Mouse (Mus musculus): ENCODE measurements around the gene Lacc1. TPM values are rescaled to one million over a fixed set of nuclear protein-coding genes. Genes with fewer than 3 reads are reported as not detected.
A peak's percentile ranks its signal among the peaks of the same experiment; 100 is the strongest.
"Not testable (repeated sequence)": the region's sequence is repeated elsewhere in the genome, so short reads cannot be mapped to it uniquely, and the experiment has no call there.

Gene Lacc1
- polyA plus RNA-seq, 1 experiment, result 3.0 TPM

DNA sequence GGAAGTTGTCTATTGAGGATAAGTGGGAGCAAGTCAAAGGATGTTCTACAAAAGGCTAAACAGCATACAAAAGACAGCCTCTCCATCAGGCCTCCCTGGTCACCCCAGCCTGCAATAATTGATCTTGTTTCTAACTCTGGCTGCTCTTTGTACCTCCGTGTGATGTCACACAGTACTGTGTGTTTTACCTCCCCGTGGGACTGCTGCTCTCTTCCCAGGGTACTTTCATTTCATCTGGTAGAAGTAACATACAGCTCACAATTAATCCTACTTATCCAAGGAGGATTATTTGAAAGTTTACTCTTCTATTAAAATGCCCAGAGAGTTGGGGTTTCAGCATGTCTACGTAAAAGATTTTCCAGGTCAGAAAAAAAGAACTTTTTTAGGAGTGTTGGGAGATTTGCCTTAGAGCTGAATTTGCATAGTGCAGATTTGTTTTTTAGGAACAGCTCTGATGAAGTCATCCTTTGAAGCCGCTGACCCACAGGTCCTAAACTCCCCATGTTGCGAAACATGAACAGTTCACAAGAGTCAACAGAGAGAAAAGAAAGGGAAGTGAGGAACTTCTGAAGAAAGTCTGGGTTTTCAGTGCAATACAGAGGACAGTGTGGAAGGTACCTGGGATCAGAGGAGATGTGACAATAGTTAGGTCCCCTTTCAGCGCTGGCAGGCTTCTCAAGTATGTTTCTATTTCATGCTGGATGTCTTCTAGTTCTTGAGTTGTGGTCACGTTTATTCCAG lies 2.4 kb downstream of the Lacc1 start:
- peak; percentile 17 for DNase-seq
- peaks cover 4% of the 10 kb centered on the region; the same call in 1 of the 2 replicates for H3K4me1 ChIP-seq (ENCODE audit: control insufficient read depth, insufficient read depth, low read length)
- no peak overlapping the region for H3K27ac ChIP-seq (ENCODE audit: insufficient read depth, low read depth, low read length)
- no peaks in the 10 kb centered on the region for H3K36me3 ChIP-seq (ENCODE audit: control insufficient read depth, insufficient read depth, low read length)
- H3K4me3 ChIP-seq (ENCODE audit: insufficient read depth, low read depth, low read length), result no peak overlapping the region
- 70% methylated on average over 7 of the region's 7 CpGs for WGBS
- no peak for TF ChIP-seq POLR2A (IDR thresholded peaks at IDR 0.05; ENCODE audit: low read depth, low read length)
- no peak for TF ChIP-seq CTCF (conservative IDR thresholded peaks at IDR 0.05; ENCODE audit: insufficient read depth, insufficient read length, low read depth, low read length)
- no peaks in the 10 kb centered on the region for H3K27me3 ChIP-seq (replicated peaks; ENCODE audit: control insufficient read depth, insufficient read depth, low read length)

DNA sequence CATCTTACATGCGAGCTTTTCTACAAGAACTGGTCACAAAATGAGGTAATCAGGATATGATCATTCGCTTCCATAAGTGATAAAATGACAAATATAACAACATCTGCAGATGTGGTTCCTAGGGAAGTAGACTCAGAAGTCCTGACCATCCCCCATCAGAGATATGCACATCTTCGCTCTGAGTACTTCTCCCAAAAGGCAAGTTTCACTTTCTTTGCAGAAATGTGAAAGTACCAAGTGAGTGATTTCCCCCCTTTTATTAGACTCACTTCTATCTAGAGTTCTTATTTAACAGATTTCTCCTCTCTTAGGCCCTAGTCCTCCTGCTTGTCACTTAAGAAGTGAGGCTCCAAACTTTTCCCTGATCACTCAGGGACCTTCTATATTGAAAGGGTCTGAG lies 3.3 kb downstream of the Lacc1 start:
- H3K27me3 ChIP-seq (replicated peaks; ENCODE audit: control insufficient read depth, insufficient read depth, low read length), result no peaks in the 10 kb centered on the region
- no peak for DNase-seq
- TF ChIP-seq POLR2A (IDR thresholded peaks at IDR 0.05; ENCODE audit: low read depth, low read length), result no peak
- H3K4me3 ChIP-seq (ENCODE audit: insufficient read depth, low read depth, low read length), result no peak overlapping the region
- H3K27ac ChIP-seq (ENCODE audit: insufficient read depth, low read depth, low read length), result no peak overlapping the region
- peaks cover 4% of the 10 kb centered on the region; the same call in 1 of the 2 replicates for H3K4me1 ChIP-seq (ENCODE audit: control insufficient read depth, insufficient read depth, low read length)
- H3K36me3 ChIP-seq (ENCODE audit: control insufficient read depth, insufficient read depth, low read length), result no peaks in the 10 kb centered on the region
- 94% methylated on average over 3 of the region's 3 CpGs for WGBS

DNA sequence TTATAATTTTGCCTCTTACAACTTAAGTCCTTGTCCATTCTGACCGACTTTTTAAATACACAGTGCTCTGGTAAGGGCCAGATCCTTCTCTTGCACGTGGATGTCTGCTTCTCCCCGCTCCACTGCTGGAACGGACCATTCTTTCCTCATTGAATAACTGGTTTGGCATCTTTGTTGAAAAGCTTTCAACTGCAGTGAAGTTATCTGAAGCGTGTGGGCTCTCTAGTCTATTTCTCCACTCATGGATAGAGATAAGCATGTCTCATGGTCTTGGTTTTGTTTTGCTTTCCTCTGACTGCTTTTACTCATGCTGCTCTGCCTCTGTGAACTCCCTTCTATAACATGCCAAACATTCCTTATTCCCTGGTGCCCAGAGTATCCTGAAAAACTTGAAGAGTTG lies 4.3 kb downstream of the Lacc1 start:
- 75% methylated on average over 5 of the region's 5 CpGs for WGBS
- no peaks in the 10 kb centered on the region for H3K36me3 ChIP-seq (ENCODE audit: control insufficient read depth, insufficient read depth, low read length)
- H3K27me3 ChIP-seq (replicated peaks; ENCODE audit: control insufficient read depth, insufficient read depth, low read length), result no peaks in the 10 kb centered on the region
- no peak for DNase-seq
- peaks cover 4% of the 10 kb centered on the region; the same call in 1 of the 2 replicates for H3K4me1 ChIP-seq (ENCODE audit: control insufficient read depth, insufficient read depth, low read length)
- no peak overlapping the region for H3K27ac ChIP-seq (ENCODE audit: insufficient read depth, low read depth, low read length)
- no peak overlapping the region for H3K4me3 ChIP-seq (ENCODE audit: insufficient read depth, low read depth, low read length)
- TF ChIP-seq CTCF (conservative IDR thresholded peaks at IDR 0.05; ENCODE audit: insufficient read depth, insufficient read length, low read depth, low read length) (no peak), POLR2A (IDR thresholded peaks at IDR 0.05; ENCODE audit: low read depth, low read length) (no peak)

DNA sequence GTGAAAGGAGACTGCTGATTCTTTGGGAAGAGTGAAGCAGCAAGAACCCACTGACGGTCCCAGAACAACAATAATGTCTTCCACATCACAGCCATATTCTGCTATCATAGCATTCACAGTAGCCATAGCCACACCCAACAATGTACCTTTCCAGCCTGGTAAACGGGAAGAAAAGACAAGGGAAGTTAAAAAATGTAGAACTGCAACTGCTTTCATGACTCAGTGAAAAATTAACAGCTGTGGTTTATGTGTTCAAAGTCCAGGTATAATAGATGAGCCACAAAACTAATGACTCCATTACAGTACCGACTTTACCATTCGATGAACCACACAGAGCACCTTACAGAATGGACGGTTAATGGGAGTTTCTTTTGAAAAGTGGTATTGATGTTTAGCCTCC lies 5.9 kb downstream of the Lacc1 start:
- DNase-seq, result peak; percentile 52
- Histone ChIP-seq H3K27ac (ENCODE audit: insufficient read depth, low read depth, low read length) (no peak overlapping the region), H3K36me3 (ENCODE audit: control insufficient read depth, insufficient read depth, low read length) (no peaks in the 10 kb centered on the region), H3K27me3 (replicated peaks; ENCODE audit: control insufficient read depth, insufficient read depth, low read length) (no peaks in the 10 kb centered on the region), H3K4me1 (ENCODE audit: control insufficient read depth, insufficient read depth, low read length) (peaks cover 4% of the 10 kb centered on the region; the same call in 1 of the 2 replicates), H3K4me3 (ENCODE audit: insufficient read depth, low read depth, low read length) (no peak overlapping the region)
- no peak for TF ChIP-seq POLR2A (IDR thresholded peaks at IDR 0.05; ENCODE audit: low read depth, low read length)
- no peak for TF ChIP-seq CTCF (conservative IDR thresholded peaks at IDR 0.05; ENCODE audit: insufficient read depth, insufficient read length, low read depth, low read length)
- WGBS, result 63% methylated on average over 5 of the region's 5 CpGs

DNA sequence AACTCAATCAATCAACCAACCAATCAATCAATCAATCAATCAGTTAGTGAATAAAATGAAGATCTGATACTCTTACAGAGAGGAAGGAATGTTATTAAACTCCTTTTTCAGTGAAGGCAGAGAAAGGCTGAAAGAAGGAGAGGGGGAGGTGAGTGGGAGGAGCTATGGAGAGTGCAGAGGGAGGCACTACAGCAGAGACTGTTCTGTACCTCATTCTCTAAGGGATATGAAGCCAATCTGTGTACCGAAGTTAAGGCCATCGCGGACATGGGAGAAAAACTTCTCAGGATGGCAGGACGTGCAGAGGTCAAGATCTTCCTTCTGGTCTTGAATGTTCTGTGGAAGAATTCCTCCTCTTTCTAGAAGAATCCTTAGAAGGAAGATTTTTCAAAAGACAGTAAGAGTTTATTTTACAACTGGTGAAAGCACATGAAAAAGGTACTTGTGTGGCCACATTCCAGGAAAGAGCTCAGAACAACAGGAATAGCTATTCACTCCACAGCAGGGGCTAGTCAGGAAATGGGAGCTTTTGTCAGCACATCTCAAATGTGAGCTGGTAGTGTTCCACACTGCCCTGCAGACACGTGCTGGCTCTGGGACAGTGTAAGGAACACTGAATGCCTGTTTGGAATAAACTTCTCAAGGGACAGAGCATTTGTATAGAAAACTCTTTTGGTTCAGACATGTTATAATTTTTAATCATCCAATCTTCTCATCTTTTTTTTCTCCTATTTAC lies 7.2 kb downstream of the Lacc1 start:
- Histone ChIP-seq H3K36me3 (ENCODE audit: control insufficient read depth, insufficient read depth, low read length) (no peaks in the 10 kb centered on the region), H3K4me1 (ENCODE audit: control insufficient read depth, insufficient read depth, low read length) (peaks cover 4% of the 10 kb centered on the region; the same call in 1 of the 2 replicates), H3K4me3 (ENCODE audit: insufficient read depth, low read depth, low read length) (no peak overlapping the region), H3K27ac (ENCODE audit: insufficient read depth, low read depth, low read length) (no peak overlapping the region), H3K27me3 (replicated peaks; ENCODE audit: control insufficient read depth, insufficient read depth, low read length) (no peaks in the 10 kb centered on the region)
- DNase-seq, result no peak
- TF ChIP-seq CTCF (conservative IDR thresholded peaks at IDR 0.05; ENCODE audit: insufficient read depth, insufficient read length, low read depth, low read length) (no peak), POLR2A (IDR thresholded peaks at IDR 0.05; ENCODE audit: low read depth, low read length) (no peak)
- 62% methylated on average over 5 of the region's 5 CpGs for WGBS

DNA sequence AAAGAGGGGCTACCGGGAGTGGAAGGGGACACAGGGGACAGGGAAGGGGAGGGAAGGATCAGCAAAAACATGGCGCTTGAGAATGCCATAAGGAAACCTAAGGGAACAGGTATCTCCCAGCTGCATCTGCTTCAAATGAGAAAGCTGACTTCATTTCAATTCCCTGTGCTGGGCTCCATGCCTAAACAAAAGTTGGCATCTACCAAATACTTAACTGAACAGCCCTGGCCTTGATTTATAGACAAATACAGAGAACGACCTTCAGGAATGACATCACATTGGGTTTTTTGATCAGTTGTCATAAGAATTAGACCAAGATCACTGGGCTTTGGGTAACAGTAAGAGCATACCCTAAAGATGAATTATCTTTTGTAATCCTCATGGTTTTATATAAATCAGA lies 12.2 kb downstream of the Lacc1 start:
- WGBS, result 91% methylated on average over 3 of the region's 3 CpGs
- DNase-seq, result no peak
- no peak overlapping the region for H3K4me3 ChIP-seq (ENCODE audit: insufficient read depth, low read depth, low read length)

DNA sequence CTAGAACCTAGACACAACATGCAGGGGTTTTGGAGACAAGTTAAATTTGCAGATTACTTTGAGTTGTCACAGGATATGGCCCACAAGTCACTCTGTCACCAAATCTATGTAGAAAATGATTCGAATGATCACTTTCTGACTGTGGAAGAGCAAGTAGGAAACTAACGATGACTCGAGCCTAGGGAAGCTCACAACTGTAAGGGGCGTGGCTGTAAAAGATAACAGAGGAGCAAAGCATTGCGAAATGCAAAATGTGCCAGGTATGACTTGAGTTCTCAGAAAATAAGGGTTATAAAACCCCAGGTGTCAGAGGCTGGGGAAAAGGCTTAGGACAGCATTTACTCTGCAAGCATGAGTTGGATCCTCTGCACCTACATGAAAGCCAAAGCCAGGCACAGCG lies 19.5 kb downstream of the Lacc1 start:
- no peak overlapping the region for H3K27ac ChIP-seq (ENCODE audit: insufficient read depth, low read depth, low read length)
- 78% methylated on average over 6 of the region's 6 CpGs for WGBS
- H3K4me3 ChIP-seq (ENCODE audit: insufficient read depth, low read depth, low read length), result no peak overlapping the region
- H3K36me3 ChIP-seq (ENCODE audit: control insufficient read depth, insufficient read depth, low read length), result no peaks in the 10 kb centered on the region
- no peaks in the 10 kb centered on the region for H3K4me1 ChIP-seq (ENCODE audit: control insufficient read depth, insufficient read depth, low read length)
- TF ChIP-seq POLR2A (IDR thresholded peaks at IDR 0.05; ENCODE audit: low read depth, low read length), result no peak
- no peak for TF ChIP-seq CTCF (conservative IDR thresholded peaks at IDR 0.05; ENCODE audit: insufficient read depth, insufficient read length, low read depth, low read length)
- H3K27me3 ChIP-seq (replicated peaks; ENCODE audit: control insufficient read depth, insufficient read depth, low read length), result no peaks in the 10 kb centered on the region
- DNase-seq, result no peak

More for the DNA sequence above, 12.2 kb downstream of the Lacc1 start:
- Histone ChIP-seq H3K36me3 (ENCODE audit: control insufficient read depth, insufficient read depth, low read length) (no peaks in the 10 kb centered on the region), H3K4me1 (ENCODE audit: control insufficient read depth, insufficient read depth, low read length) (no peaks in the 10 kb centered on the region), H3K27me3 (replicated peaks; ENCODE audit: control insufficient read depth, insufficient read depth, low read length) (no peaks in the 10 kb centered on the region), H3K27ac (ENCODE audit: insufficient read depth, low read depth, low read length) (no peak overlapping the region)
- TF ChIP-seq CTCF (conservative IDR thresholded peaks at IDR 0.05; ENCODE audit: insufficient read depth, insufficient read length, low read depth, low read length), result no peak

DNA sequence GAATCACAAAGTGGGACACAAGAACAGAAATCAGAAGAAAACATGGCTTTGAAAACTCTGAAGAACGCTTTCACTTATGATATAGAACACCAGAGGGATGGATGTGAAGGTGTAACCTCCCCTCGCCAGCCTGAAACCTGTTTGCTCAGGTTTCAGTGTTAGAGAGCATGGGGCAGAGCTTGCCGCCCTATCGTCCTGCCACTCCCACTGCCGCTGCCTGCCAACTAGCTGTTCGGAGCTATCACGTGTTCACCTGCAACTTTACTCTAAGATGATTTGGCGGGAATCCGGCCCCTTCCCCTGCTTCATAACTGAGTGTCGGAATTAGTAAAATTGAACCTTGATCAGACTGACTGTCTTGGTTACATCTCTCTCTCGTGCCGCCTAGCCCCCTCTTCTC lies 19.9 kb downstream of the Lacc1 start:
- peak; percentile 40 for DNase-seq
- H3K4me3 ChIP-seq (ENCODE audit: insufficient read depth, low read depth, low read length); H3K4me1 ChIP-seq (ENCODE audit: control insufficient read depth, insufficient read depth, low read length); H3K36me3 ChIP-seq (ENCODE audit: control insufficient read depth, insufficient read depth, low read length); H3K27me3 ChIP-seq (replicated peaks; ENCODE audit: control insufficient read depth, insufficient read depth, low read length); H3K27ac ChIP-seq (ENCODE audit: insufficient read depth, low read depth, low read length): not testable (repeated sequence)
- WGBS, result 42% methylated on average over 12 of the region's 12 CpGs
